Mouse (Mus musculus) lung, postnatal 0 days (tissue): Measurements from ENCODE around the gene Wwc1.

Experiments used
- CTCF ChIP-seq: IDR thresholded peaks from 2 replicates; pipeline ENCODE4 v1.5.1; 2016; ENCODE audit warnings: antibody characterized with exemption, mild to moderate bottlenecking
- EP300 ChIP-seq: IDR thresholded peaks from 2 replicates; pipeline ENCODE4 v1.6.1; 2016; ENCODE audit warnings: antibody characterized with exemption, mild to moderate bottlenecking, control low read depth

GRCm38 (mm10) chr11:35985841-35986393 lies 5.6 kb upstream of the Wwc1 start:
- TF ChIP-seq EP300: no peak
- TF ChIP-seq CTCF: peak; percentile 55
